Mouse (Mus musculus): ENCODE results near the gene Psmb2. TPM values are rescaled to one million over a fixed set of nuclear protein-coding genes. Genes with fewer than 3 reads are reported as not detected.
A peak's percentile ranks its signal among the peaks of the same experiment; 100 is the strongest.

Psmb2 gene
- polyA plus RNA-seq, 2 experiments from 2014 or later: 372 to 427 TPM

DNA sequence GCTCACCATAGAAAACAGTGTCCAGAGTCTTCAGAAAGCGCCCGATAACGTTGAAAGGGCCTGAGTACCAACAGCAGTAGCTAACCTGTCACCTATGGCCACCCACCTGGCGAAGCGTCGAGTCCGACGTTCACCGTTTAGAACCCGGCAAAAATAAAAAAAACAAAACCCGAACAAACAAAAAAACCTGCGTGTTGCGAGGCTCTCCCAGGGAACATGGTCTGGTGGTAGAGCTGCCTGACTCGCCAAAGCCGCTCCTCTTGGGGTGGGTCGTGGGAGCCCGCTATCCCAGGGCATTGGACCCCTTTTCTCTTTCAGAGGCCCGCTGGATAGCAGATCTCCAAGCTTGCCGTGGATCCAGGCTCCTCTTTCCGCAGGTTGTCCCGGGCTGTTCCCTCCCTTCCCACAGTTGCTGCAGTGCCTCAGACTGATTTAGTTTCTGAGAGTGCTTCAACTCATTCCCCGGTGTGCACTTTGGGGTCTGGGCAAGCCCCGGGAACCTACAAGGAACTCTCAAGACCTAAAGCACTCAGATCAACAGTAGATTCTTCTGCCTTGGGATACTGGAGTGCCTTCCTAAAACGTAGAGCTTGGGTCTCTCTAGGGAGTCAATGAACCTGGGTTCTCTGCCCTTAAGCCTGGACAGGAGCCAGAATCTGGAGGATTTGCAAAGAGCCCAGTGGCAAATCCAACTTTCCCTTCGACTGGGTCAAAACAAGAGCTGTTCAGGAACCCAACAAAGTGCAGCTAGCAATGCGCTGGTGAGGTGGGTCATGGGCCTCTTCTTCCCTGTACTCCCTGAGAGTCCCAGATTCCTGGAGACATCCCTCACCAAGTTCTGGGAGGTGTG, 55.3 kb downstream of the Psmb2 start:
- ATAC-seq: no peak

DNA sequence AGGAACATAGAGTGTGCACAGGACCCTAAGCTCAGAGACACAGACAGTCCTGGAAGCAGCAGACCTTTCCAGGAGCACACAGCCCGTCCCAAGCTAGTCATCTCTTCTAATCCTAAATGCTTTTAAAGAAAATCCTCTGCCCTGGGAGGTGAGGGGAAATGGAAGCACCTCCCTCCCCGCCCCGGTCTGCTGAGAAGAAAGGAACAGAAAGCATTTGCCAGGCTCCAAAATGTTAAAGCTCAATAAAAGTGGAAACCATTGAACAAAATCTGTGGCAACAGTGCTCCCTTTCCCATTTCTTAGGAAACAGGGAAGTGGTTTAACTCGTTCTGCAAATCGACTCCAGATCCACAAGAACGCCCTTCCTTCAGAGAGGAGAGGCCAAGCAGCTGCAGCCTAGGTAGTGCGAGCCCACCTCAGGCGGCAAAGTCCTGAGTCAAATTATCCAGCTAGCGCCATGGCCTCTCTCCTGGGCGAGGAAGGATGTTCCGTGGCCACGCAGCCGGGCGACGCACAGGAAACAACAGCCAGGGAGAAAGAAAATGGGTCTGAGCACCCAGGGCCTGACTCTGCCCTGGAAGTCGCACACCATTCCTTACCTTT, 56.7 kb downstream of the Psmb2 start:
- ATAC-seq: no peak

DNA sequence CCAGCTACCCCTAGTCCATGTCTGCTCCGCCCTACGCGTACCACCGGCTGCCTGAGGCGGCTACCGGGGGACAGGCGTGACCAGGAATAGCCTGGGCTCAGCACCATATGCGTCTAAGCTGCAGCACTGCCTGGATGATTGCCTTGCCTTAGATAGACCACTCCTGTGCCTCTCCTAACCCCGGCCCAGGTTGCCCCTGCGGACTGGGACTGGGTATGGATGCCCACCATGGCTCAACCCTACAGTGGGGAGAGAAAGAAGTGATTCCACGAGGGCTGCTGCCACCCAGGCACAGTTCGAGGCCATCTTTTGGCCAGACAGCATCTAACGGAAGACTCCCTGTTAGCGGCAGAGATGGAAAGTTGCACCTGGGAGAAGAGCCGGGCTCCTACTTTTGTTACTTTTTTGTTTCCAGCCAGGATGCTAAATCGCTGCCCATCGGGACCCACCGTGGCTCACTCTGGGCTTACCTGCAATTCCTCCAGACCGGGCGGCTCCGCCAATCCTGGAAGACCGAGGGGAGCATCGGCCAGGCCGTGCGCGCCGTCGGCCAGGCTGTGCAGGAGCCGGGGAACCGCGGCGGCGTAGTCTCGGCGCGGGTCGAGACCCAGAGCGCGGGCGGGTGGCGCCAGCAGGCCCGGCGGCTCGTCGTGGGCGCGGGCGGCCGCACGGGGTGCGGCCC, 57.4 kb downstream of the Psmb2 start:
- ATAC-seq: no peak

DNA sequence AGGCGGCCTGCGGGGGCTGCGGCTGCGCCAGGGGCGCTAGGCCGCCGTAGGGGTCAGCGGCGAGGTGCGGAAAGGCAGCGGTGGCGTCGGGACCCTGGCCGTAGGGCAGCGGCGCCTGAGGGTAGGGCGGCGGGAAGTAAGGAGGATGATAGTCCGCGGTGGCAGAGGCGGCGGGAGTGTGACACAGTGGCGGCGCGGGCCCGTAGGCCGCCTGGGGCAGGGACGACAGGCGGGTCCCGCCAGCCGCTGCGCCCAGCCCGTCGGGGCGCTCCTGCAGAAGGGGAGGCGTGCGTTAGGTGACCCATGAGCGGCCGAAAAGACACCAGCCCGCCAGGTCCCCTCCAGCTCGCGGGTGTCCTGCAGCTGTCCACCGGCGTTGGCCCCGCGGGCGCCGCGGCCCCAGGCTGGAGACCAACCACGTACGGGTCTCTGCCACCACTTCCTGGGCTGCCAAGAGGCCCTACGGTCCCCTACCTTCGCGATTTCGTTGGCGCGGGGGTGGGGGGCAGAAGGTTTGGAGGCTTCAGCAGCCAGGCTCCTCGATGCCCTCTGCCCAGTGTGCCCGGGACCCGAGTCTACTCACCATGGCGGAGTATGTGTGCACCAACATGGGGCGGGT, 58.1 kb downstream of the Psmb2 start:
- ATAC-seq: peak; percentile 10

DNA sequence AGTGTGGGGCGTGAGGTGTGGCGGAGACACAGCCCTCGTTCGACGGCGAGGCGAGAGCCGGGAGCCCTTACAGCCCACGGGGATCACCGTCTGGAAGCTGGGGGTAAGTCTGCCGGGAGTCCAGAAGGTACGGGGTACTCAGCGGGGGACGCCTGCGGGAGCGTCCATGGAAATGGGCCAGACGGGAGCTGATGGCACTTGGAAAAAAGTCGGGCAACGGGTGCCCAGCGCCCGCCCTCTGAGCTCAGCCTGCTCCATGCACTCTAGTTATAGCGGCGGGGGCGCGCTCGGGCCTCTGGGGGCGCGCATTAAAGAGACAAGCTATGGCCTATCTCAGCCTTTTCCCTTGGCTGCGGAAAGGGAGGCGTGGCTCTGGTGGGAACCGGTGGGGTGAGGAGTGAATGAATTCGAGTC, 58.6 kb downstream of the Psmb2 start, which contains the start of gene Tfap2e:
Tfap2e (minus strand) TSS at position 240 of the 414 bp plus-strand sequence.
- ATAC-seq: no peak

DNA sequence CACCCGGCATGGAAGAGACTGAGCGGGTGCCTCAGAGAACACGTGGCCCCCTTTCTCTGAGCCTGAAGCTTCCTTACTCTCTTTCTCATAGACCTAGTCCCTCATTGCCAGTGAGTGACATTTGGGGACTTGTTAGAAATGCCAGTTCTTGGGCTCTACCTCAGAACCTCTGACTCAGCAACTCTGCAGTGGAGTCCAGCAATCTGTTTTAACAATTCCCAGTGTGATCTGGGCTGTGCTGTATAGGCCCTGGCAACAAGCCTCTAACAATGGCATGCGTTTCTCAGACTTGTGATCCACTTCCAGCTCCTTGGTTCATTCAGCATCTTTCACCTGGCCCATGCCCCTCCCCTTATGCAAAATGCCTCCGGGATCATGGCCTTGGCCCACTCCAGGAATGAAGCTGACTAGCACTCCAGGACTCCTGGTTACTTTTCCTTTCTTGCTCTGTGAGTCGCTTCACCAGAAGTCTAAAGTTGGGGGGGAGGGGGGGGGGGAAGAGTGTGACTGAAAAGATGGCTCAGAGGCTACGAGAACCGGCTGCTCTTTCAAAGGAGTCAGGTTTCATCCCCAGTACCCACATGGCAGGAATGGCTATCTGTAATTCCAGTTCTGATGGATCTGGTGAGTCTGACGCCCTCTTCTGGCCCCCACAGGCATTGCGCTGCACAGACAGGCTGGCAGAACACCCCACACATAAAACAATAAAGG, 62.7 kb downstream of the Psmb2 start:
- ATAC-seq: no peak

DNA sequence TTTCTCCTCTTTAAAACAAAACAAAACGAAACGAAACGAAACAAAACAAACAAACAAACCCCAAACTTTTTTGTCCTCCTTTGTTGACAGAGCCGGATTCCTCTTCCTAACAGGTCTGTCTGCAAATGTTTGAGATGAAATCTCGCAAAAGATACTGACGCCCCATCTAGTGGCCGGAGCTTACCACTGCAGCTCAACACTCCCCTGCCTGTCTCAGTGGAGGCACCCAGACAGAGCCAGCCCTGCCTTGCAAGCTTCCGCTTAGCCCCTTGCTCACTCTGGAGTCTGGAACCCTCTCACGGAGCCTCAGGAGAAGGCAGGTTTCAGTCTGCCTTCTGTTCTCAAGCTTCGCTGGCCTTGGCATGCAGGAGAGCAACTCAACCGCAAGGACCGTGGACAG, 64.0 kb downstream of the Psmb2 start:
- peak; percentile 83 for ATAC-seq

DNA sequence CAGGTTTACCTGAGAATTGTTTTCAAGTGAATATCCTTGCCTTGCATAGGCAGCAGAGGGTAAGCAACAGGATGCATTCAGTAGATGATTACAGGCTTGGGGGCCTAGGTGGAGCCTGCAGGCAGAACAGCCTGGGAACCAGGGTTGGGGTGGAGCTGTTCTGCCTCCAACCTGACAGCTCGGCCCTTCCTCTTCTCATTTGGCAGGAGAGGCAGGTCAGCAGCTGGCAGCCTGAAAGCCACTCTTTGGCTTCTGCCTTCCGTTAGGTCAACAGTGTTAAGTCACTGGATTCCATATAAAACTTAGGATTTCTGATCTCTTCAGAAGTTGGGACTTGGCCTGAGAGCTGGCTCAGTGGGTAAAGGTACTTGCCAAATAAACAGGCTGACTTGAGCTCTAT, 65.5 kb downstream of the Psmb2 start:
- ATAC-seq: no peak

DNA sequence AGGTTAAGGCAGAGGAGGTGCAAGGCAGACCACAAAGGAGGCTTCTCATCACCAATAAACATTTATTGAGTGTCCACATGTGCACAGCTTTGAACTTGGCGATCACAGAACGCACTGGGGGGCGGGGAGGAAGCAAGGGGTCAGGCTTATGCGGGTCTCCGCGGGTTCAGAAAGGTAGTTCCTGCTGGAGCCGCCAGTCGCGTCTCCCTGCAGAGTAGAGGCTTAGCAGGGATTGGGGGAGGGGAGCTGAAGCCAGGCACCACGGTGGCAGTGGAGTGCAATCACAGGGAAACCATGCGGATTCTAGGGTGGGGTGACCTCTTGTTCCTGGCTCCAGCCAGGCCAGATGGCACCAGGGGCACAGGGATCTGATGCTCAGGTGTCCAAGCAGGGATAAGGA, 66.3 kb downstream of the Psmb2 start:
- no peak for ATAC-seq

DNA sequence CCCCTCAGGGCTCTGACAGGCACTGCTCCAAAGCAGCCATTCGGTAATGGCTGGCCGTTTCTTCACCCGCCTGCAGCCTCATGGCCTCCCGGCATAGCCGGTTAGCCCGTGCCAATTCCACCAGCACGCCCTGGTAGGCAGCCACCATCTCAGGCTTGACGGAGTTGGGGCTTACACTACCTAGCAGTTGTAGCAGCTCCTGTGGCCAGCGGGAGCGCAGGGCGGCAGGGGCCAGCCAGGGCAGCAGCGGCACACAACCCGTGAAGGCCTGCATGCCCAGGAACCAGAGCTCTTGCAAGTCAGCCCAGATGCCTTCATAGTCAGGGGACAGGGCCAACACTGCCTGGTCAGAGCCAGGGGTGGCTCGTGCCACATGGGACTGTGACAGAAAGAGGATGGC, 67.4 kb downstream of the Psmb2 start:
- ATAC-seq: no peak

DNA sequence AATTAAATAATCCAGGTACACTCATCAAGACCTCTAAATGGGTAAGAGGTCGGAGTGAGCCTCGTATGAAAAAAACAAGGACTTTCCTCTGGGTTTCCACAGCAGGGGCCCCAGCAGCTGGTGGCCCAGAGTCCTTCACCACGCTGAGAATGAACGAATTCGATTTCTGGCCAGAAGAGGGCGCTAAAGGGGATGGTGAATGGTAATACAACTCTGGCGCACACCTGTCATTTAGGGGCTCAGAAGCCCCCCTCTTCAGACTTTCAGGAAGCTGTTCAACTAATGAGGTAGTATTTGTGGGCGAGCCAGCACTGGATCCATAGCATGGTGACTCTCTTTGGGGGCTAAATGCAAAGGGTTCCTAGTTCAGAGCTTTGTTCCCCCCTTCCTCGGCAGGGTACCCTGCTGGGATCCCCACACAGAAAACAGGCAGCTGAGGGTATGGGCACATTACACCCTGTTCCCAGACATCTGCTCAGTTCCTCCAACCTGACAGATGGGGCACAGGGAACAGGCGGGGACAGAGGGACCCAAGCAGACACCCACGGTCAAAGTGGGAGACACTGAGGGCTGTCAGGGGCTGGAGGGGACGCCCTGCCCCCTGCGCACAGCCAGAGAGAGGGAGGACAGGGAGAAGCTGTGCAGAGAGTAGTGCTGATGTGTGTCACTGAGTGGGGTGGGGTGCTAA, 68.2 kb downstream of the Psmb2 start:
- peak; percentile 49 for ATAC-seq

DNA sequence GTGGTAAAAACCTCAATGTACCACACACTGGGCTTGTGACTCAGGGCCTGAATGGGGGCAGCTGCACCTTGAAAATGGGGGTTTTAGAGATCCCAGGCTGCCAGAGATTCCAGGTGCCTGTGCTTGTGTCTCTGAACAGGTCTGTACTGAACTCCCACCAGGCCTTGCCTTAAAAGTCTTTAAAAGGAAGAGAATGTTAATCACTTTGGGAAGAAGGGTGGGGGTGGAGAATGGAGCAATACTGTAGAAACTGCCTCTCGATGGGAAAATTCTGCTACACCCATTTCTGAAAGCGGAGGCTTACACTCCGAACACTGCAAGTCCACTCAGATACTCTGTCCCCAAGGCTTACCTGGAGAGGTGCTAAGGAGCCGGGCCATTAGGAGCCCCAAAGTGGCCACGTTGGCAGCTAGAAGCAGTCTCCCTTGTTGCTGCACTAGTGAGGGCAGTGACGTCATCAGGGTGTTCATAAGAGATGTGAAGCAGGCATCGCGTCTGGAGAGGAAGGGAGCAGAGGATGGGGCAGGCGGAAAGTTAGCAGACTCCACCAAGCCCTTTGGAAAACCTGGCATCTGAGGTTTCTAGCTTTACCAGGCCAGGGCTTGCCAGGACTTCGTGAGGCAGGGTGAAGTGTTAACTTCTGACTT, 68.9 kb downstream of the Psmb2 start:
- no peak for ATAC-seq

DNA sequence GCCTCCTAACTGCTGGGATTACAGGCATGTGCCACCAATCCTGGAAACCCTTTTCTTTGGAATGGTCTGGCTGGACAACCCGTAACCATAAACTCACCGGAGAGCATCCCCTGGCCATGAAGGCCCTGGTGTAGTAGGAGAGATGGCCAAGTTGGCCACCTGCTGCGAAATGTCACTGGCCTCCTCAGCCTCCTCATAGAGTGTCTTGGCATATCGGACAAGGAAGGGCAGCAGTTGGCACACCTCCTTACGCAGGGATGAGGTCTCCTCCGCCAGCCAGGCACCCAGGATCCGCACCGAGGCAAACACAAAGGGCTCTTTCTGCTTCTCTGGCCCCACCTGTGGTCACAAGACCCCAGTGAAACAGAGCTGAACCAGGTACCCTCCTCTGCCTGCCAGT, 71.0 kb downstream of the Psmb2 start:
- ATAC-seq: no peak

DNA sequence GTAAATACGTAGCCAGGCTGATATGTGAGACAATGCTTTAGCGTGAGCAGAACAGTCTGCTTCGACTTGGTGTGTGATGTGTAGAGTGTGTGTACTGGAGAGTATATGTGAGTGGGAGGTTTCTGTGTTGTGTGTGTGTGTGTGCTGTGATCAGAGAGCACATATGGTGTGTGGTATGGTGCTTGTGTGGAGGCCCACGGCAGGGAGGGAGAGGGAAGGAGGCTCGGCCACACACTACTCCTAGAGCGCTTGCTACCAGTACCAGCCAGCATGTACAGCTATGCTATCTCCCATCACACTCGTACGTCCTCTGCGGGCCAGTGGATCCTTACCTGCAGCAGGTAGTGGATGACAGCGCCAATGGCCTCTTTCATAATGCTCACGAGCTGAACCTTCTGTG, 72.1 kb downstream of the Psmb2 start:
- no peak for ATAC-seq

DNA sequence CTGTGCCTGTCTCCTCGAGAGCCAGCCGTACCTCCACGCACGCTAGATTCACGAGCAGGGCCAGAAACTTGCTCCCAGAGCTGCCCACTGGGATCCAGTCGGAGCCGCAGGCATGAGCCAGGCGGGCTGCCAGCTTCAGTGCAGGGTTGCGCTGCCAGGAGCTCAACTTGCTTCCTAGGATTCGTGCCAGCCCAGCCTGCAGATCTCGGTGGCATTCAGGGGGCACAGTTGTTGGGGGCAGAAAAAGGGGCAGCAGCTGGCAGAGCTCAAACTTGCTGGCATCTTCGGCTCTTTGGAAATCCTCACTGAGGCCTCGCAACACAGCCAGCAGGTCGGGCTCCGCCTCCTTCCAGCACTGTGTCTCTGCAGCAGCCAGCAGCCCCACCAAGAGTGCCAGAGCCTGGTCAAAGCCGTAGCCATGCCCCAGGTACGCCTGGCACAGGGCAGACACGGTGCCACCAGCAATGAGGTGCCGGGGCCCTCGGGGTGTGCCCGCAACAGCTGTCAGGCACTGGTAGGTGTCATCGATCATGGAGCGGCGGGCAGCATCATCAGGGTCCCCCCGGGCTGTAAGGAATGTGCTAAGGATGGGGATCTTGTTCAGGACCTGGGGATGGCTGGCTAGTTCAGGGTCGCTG, 72.7 kb downstream of the Psmb2 start:
- no peak for ATAC-seq

DNA sequence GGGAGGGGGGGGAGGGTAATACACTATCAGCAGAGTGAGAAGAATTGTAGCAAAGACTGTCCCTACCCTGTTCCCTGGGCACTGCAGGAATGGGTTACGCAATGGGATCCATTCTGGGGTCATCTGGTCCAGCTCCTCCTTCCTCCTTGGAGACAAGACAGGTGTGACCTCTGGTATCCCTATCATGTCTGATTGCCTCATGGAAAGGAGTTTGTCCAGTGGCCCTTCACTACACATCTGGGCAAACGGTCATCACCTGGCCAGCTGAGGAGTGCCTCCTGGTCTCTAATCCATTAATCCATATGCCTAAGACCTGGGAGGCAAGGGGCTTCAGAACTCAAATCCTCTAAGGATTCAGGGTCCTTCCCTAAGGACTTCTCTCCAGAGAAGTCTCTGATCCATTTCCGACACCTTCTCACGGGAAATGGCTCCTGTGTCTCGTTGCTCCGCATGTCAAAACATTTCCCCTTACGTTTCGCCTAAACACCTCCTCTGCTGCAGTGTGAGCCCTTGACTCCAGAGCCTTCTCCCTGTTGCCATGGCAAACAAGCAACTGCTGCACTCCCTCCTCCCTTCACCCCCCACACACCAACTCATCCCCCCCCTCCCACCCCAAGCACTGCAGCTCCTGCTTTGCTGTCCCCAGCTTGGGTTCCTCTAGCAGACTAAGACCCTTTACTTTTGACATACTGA, 73.6 kb downstream of the Psmb2 start:
- no peak for ATAC-seq

DNA sequence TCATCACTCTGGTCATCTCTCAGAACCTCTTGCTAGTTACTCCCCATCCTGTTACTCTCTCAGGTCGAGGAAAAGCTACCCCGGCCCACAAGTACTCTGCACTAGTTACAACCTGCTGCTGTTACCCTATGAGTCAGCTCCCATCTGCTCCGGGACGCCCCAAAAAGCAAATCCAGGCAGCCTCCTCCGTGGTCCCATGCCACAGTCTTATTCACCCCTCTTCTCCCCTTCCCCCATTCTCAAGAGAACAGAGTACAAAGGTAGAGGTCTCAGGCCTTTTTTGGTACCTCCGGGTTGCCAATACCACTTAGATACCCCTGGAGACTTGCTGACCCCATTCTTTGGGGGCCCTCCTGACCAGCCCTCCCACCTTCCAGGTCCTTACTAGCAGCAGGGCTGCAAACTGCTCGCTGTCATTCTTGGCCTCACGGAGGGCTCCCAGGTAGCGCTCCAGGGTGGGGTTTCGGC, 74.2 kb downstream of the Psmb2 start:
- ATAC-seq: no peak

DNA sequence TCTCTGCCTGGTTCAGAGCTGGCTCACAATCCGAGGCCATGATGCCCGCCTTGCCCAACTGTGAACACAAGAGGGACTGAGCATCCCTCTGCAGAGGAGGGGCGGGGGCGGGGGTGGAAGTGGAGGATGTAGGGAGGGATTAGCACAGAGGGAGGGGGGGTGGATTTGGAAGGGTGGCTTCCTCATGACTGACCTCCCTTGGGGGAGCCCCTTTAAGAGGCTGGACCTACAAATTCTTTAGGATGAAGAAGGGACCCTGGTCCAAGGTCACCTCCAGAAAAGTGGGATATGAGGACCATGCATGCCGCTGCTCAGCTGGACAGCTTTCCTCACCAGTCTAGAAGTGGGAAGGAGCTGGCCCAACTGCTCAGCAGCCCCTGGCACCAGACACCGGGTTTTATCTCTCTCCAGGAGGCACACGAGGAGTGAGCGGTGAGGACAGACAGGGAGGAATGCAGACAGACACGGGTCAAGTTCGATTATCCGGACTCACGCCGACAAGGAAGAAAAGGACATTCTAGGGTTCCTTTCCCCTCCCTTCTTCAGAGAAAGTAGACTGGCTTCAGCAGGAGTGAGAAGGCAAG, 74.7 kb downstream of the Psmb2 start:
- no peak for ATAC-seq

DNA sequence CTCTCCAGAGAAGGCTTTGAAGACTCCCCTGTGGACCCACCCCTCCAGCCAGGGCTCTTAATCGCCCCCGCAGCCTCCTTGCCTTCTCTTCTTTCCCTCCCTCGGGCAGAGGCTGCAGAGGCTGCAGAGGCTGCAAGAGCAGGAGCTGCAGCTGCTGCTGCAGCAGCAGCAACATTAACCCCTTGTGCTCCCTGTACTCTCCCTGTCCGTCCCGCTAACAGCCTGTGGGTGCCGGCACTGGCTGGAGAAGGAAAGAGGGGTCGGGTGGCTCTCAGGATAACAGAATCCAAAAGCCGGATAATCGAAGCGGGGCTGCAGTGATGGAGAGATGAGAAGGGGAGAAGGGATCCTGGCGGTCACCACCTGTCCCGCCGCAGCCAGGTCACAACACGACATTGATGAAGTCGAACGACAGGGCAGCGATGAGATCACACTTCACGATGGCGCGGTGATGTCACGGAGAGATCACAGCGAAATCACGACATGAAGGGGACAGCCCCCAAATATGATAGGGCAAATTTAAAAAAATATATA, 75.2 kb downstream of the Psmb2 start:
- peak; percentile 30 for ATAC-seq

All from activated CD4-positive, CD25-positive, alpha-beta regulatory T cell, adult 4 months (primary cell).